Mouse (Mus musculus) G1E-ER4 (cell line): ENCODE results near the gene Tspan18. TPM values are rescaled to one million over a fixed set of nuclear protein-coding genes. Genes with fewer than 3 reads are reported as not detected.

Source experiments
- GATA1 ChIP-seq: IDR thresholded peaks from one replicate; pipeline ENCODE4 v1.8.0; 2012; ENCODE audit warnings: low read length, inconsistent platforms
- polyA plus RNA-seq: library from polyadenylated mRNA; stranded (reverse); fragments of >175 nt; gene quantifications from 2 replicates; pipeline ENCODE4 v1.2.3, GENCODE M21; 2012

The Tspan18 gene
- polyA plus RNA-seq, 1 experiment: 0.97 TPM

DNA sequence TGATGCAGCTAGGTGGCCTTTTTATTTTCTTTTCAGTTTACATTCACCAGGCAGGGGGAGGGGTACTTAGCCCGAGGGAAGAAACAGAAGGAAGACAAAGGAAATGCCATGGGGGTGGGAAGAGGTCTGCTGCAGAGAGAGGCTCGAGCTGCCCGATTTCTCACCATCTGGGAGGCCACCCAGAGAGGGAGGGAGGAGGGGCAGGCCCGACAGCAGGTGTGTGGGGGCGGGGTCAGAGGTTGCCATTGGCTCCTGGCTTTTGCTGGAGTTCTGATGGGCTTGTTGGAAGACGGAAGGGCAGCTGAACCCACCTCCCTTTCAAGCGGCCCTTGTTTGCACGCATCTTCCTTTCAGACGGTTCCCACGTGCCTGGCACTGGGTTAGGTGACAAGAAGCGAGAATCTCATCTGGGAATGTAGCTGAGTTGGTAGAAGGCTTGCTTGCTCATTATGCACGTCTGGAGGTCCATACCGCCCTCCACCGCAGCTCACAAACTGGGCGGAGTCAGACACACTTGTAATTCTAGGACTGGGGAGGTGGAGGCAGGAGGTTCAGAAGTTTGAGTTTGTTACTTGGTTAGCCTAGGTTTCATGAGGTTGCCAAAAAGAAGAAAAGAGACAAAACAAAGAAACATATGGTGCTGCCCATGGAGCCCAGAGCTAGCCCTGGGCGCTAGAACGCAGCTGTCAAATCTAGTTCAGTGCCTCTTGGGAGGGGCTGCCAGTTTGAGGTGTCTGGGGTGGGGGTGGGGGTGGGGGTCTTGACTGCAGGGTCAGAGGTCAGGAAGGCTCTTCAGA, 157.2 kb downstream of the Tspan18 start:
- TF ChIP-seq GATA1: no peak

DNA sequence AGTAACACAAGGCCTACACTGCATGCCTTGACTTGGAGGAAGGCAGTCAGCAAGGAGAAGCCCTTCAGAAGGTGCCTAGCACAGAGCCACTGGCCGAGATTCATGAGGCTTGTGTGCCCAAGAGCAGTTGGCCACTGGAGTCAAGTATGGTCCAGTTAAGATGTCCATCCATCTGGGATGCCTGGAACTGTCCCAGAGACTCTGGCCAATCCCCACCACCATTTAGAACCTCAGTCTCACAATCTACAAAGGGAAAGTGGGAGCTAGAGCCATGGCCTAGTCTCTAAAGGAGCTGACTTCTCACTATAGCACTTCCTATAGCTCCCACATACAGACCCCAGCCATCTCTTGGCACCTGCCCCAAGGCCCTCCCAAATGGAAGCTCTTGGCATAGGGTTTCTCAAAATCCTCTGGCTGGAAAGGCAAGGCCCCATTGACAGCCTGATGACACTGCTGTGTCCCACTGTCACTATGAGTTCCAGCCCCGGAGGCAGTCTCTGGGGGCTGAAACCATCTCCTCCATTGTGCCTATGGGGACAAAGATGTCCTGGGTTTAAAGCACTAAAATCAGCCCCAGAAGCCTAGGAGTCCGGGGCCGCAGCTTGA, 158.0 kb downstream of the Tspan18 start:
- no peak for TF ChIP-seq GATA1

DNA sequence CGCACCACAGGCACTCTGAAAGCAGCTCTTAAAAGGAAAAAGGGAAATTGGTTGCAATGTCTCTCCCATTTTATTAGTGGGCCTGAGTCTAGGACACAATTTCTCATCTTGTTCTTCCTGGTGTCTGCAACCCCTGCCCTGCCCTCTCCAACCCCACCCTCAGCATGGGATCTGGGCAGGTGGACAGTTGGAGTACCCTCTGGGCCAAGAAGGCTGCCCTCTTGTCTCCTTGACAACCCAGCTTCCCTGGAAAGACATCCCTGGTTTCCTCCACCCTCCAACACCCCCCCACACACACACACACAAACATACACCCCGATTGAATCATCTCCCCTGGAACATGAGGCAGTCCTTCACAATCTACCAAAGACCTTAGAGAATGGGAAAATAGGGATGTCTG, 158.6 kb downstream of the Tspan18 start:
- TF ChIP-seq GATA1: no peak

DNA sequence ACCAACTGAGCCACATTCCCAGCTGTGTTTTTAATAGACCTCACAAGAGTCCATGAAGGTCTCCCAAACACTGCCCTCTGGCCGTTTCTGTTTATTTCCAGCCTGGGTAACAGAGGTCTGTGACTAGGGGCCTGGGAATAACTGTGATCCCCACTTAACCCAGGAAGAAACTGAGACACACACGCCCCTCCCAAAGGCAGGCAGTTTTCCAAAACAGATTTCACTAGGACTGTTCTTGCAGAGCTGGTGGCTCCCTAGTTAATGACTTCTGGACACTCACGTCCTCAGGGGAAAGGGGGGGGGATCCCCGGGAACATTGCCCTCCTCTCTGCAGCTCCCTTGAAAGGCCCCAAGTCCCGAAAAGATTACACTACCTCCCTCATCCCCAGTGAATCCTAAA, 159.0 kb downstream of the Tspan18 start:
- no peak for TF ChIP-seq GATA1

DNA sequence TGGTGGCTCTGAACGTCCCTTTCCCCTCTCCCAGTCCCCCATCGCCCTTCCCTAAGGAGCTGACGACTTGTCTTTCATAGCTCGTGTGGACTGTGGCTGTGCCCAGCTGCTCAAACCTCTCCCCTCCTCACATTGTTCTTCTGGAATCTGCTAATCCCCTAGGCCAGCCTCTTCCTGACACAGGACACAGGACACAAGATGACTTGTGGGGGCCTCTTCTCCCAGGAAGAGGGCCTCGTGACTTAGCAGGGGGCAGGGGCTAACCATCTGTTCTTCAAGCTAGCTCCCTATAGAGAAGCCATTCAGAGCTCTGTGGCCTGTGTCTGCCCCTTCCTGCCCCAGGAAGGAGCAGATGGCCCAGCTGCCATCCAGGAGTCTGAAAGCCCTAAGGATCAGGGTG, 160.1 kb downstream of the Tspan18 start:
- TF ChIP-seq GATA1: no peak

DNA sequence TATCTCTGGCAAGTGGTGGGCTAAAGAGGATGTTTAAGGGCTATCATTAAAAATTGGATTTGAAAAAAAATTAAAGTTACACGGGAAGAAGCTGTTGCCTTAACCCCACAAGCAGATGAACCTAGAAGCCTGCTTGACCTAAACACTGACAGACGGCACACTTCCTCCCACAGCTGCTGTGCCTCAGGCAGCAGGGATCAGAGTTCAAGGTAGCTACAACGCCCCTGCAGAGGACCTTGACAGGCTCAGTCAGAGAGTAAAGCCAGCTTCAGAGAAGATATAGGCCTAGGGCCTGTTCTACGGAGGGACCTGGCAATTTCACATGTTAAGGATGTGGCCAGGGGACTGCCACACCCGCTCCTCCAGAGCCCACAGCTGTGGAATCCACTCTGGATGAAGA, 161.8 kb downstream of the Tspan18 start:
- no peak for TF ChIP-seq GATA1

DNA sequence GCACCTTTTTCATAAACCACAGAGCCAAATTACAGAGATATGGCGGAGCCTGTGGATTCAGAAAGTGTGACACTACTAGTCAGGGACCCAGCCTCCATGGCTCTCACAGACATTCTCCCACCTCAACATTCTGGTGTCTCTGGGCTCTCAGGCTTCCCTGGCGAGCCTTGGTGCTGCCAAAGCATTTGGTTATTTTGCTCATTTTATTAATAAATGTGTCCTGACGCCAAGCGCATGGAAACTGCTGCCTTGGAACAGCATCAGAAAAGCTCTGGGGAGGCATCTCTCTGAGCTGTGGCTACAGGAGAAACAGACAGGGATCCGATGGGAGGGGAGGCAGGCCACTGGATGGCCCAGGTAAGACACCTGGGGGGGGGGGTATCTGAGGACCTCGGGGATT, 162.4 kb downstream of the Tspan18 start:
- no peak for TF ChIP-seq GATA1

DNA sequence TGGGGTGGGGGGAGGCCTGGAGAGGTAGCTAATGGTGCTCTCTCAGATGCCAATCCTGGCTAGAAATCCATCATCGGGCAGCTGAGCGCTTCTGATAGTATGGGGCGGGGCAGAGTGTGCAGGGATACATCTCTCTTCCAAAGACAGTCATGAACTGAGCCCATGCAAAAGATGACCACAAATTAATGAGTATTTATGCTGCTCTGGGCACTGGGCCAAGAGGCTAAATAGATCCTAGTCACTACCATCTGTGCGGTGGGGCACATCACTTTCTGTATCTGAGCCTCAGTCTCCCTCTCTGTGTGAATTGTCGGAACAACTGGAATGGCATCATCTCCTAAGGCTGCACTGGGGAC, 163.5 kb downstream of the Tspan18 start:
- TF ChIP-seq GATA1: no peak

DNA sequence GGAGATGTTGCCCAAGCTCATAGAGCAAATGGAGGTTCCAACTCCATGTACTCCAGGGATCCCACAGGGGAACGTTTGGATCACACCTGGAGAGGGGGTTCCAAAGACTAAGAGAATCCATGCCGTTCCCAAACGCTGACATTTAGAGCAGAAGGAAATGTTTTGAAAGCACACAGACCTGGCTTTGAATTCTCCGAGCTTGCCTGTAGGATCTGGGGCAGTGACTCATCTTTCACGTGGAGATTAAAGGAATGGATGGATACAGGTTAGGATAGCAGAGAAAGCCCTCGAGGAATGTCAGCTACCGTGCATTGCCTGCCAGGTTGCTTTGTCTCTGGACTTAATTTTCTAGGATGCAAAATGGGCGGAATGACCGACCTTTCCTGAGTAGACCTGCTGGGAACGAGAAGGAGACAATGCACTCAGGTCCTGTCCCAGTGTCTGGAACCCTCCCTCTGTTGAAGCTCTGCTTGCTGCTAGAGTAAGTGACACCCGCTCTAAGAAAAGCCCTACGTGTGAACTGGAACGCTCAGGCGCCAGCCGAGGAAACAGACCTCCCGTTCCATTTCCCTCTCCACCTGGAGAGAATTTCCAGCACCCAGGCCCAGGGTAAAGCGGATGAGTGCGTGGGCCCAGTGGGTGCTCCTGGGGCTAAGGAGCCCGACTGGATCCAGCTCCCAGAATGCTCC, 164.0 kb downstream of the Tspan18 start:
- no peak for TF ChIP-seq GATA1

DNA sequence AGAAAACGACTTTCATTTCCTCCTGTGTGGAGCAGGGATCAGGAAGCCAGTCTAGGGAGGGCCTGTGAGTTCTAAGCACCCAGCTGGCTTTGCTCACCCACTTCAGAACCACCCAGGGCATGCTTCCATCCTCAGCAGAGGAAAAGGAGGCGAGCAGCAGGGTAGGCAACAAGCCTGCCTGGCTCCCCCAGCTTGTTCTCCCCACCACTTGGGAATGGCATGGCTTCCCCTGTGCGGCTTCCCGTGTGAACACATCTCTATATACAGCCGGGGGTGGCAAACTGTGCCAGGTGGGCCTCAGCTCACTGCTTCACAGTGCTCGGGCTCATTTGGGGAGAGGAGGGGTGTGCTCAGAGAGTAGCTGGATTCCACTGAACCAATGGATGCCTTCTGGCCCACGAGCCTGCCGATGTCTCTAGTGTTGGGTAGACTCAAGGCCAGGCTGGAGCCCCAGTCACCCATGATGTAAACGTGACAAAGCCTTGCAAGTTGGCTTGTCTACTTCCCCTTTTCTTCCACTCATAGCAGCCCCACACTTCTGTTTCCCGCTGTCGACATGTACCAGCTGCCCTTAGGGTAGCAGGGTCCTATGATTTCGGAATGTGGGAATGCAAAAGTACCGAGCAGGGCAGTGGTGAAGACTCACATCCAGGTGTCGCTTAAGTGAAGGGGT, 167.4 kb downstream of the Tspan18 start:
- no peak for TF ChIP-seq GATA1

DNA sequence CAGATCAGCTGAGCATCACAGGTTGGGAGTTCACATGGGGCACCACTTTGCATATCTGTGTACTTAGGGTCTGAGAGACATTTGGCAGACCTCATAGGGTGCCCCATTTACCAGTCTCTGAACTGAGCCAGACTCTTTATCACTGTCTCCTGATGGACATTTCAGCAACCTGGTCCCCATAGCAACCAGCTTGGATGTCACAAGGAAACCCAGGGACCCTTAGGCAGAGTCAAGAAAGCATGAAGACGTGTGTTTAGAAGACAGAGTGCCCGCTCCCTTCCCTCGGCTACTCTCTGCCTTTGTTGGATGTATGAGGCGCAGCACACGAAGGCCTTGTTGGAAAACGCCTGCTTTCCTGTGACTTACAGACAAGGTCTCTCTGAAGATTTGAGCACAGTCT, 168.0 kb downstream of the Tspan18 start:
- TF ChIP-seq GATA1: no peak

DNA sequence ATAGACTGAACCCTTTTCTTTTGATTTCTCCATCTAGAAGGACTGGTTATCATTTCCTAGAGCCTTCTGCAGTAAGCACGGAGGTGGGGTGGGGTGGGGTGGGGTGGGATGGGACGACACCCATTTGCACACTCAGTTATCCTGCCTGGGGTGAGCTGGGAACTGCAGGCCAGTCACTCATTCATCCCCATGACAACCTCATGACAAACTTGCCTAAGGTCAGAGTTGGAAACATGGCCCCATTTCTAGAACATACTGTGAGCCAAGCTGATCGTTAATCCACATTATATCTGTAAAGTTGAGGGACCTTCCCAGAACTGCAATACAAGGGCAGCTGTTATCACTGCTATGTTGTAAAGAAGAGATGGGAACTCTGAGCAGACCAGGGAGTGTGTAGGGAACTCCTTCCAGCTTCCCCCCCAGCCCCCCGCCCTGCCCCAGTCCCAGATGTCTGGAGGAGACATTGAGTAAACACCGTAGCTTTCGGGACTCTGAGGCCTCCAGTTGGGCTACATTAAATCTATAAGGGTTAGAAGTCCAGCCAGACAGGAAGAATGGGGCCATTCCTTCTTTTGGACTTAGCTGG, 170.5 kb downstream of the Tspan18 start:
- no peak for TF ChIP-seq GATA1

DNA sequence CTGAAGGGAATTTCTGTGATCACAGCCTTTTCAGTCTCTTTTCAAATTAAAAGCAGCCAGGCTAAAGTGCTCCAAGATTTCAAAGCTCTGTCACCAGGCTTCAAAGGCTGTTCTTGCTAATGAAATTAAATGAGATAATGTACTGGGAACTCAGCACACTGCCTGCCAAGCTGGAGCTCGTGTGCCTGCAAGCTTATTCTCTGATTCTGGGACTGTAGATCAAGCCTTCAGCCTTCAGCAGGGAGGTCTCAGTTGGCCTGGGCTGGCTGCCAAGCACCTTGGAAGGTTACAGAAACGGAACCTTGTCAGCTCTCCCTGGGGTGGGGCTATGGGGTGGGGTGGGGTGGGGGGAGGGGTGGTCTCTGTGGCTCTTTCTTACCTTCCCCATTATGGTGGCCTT, 171.0 kb downstream of the Tspan18 start:
- no peak for TF ChIP-seq GATA1

DNA sequence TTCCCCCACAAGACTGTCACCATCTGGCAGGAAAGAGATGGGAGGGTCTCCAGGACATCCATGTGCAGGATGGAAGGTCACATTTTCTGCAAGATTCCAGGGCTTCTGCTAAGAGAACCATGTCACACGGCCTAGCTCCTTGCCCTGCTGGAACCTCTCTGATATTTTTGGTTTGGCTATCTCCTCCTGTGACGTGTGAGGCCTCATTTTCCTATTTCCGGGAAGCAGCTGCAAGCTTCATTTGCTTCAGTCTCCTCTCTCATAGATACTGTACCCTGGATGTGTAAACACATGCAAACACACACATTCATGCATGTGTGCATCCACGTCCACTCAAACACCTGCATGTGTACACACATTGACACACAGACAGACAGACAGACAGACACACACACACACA, 171.5 kb downstream of the Tspan18 start:
- TF ChIP-seq GATA1: no peak

DNA sequence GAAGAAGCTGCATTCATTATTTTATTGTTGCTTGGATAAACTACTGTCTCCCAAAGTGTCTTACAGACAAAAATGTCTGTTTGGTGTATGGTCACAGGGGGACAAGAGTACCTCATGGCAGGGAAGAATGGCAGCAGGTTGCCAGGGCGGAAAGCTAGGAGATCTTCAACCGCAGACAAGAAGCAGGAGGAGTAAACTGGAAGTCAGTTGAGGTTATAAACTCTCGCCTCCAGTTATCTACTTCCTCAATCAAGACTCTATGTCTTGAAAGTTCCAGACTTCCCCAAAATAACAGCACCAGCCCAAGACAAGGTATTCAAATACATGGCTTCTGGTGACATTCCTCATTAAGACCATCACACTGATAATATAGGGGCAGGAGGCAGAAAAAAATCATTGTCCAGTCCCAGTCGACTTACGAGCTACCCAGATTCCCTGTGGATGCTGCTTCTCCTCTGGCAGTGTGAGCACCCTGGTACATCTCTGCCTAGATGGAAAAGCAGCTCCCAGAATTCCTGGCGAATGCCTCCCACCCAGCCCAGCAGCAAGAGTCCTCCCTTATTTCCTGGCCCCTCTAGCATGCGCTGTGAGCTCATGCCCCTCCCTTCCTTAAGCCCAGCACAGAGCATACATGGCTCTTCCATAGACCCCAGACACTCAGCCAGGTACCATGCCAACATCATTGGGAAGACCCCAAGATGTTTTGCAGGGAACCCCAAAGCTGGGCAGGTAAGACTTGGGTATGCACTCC, 172.2 kb downstream of the Tspan18 start:
- no peak for TF ChIP-seq GATA1
